Mouse (Mus musculus): ENCODE data around the gene Psg21. TPM values are rescaled to one million over a fixed set of nuclear protein-coding genes. Genes with fewer than 3 reads are reported as not detected.
A peak's percentile ranks its signal among the peaks of the same experiment; 100 is the strongest.
"Not testable (repeated sequence)": the region's sequence is repeated elsewhere in the genome, so short reads cannot be mapped to it uniquely, and the experiment has no call there.

Psg21 gene
- polyA plus RNA-seq (2016; fragmentation: Nextera tagmentation; extraction: Ambion mirVana) = not detected in 2 replicates

GRCm38 (mm10) chr7:18656625-18657024 is at the start of gene Psg21:
Gene Psg21, minus strand, starts transcription at chr7:18656725.
- not testable (repeated sequence) for H3K4me3 ChIP-seq; H3K27ac ChIP-seq (replicated peaks); H3K4me1 ChIP-seq; H3K27me3 ChIP-seq (ENCODE audit: low read depth, poor library complexity, severe bottlenecking); H3K36me3 ChIP-seq; DNase-seq (ENCODE audit: low spot score)
- 58% methylated on average over 2 of the region's 2 CpGs for WGBS
- H3K9me3 ChIP-seq (replicated peaks) = peaks cover 28% of the 10 kb centered on the region

- 67% methylated on average over 2 of the region's 2 CpGs for WGBS
- no peaks in the 10 kb centered on the region for H3K9me3 ChIP-seq (replicated peaks)
- DNase-seq (ENCODE audit: low spot score) = no peak
- H3K27ac ChIP-seq (replicated peaks) = no peak within 1 kb of the TSS
- H3K27me3 ChIP-seq (ENCODE audit: low read depth, poor library complexity, severe bottlenecking) = no peaks in the 10 kb centered on the region
- no peaks in the 10 kb centered on the region for H3K4me1 ChIP-seq
- no peaks in the 10 kb centered on the region for H3K36me3 ChIP-seq
- H3K4me3 ChIP-seq = no peak within 1 kb of the TSS
Observed at GRCm38 (mm10) chr7:18686085-18686484, 29.6 kb upstream of the Psg21 start, which contains the start of gene Psg20. Gene Psg20, minus strand, starts transcription at chr7:18686185.

DNA sequence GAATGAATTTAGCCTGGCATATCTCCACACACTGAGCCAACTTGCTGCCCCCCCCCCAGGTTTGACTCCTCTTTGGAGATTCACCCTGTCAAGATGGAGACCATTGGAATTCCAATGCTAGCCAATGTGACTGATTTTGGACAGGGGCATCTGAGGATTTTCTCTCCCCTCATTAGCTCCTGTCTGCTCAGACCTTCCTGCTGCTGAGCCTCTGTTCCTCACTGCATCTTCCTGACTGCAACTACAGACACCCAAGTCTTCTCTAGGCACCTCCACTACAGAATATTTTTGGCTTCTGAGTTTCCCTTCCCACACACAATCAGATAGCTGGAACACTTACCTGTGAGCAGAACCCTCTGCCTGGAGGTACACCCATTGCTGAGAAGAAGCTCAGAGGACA is 29.1 kb upstream of the Psg21 start:
- H3K4me3 ChIP-seq = no peak overlapping the region
- H3K27me3 ChIP-seq (ENCODE audit: low read depth, poor library complexity, severe bottlenecking) = no peaks in the 10 kb centered on the region
- H3K4me1 ChIP-seq = no peaks in the 10 kb centered on the region
- no peaks in the 10 kb centered on the region for H3K9me3 ChIP-seq (replicated peaks)
- no peak for DNase-seq (ENCODE audit: low spot score)
- H3K27ac ChIP-seq (replicated peaks) = no peak overlapping the region
- H3K36me3 ChIP-seq = no peaks in the 10 kb centered on the region

DNA sequence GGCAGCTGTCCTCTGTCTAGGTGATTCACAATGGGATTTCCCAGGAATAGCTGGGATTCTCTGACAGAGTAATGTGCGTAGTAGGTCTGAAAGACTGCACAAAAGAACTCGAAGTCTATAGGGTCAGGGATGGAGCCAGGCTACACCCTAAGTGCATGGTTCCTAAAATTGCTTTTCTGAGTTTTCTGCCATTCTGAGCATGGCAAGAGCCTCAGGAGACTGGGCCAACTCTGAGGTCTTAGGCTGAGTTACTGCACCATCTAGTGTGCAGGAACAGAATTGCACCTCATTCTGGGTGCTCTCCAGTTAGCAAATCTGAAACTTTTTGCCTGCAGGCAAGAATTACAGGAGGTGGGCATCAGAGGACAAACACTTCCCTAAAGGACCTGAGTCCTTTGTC is 23.2 kb upstream of the Psg21 start:
- Histone ChIP-seq H3K27me3 (ENCODE audit: low read depth, poor library complexity, severe bottlenecking) (no peaks in the 10 kb centered on the region), H3K4me1 (no peaks in the 10 kb centered on the region), H3K9me3 (replicated peaks) (peaks cover 4% of the 10 kb centered on the region; the same call in 1 of the 2 replicates), H3K27ac (replicated peaks) (no peak overlapping the region), H3K4me3 (no peak overlapping the region), H3K36me3 (no peaks in the 10 kb centered on the region)
- peak; percentile 36 for DNase-seq (ENCODE audit: low spot score)
- 46% methylated on average over 2 of the region's 2 CpGs for WGBS

- not testable (repeated sequence) for H3K4me1 ChIP-seq; H3K9me3 ChIP-seq (replicated peaks); H3K36me3 ChIP-seq; DNase-seq (ENCODE audit: low spot score); H3K4me3 ChIP-seq; H3K27ac ChIP-seq (replicated peaks); H3K27me3 ChIP-seq (ENCODE audit: low read depth, poor library complexity, severe bottlenecking)
- WGBS = 80% methylated on average over 8 of the region's 8 CpGs
Observed at GRCm38 (mm10) chr7:18626921-18627320, 29.6 kb downstream of the Psg21 start.

GRCm38 (mm10) chr7:18616401-18616800 is 40.1 kb downstream of the Psg21 start, which contains the start of gene Psg23:
Gene Psg23, minus strand, starts transcription at chr7:18616501.
- H3K27ac ChIP-seq (replicated peaks); DNase-seq (ENCODE audit: low spot score); H3K4me1 ChIP-seq; H3K4me3 ChIP-seq; H3K27me3 ChIP-seq (ENCODE audit: low read depth, poor library complexity, severe bottlenecking); H3K36me3 ChIP-seq: not testable (repeated sequence)
- 73% methylated on average over 2 of the region's 2 CpGs for WGBS
- H3K9me3 ChIP-seq (replicated peaks) = peaks cover 10% of the 10 kb centered on the region; the same call in 1 of the 2 replicates

Other genes with a start within 250 kb of the Psg21 start
- gene Psg28, start 224.7 kb downstream of the Psg21 start, polyA plus RNA-seq (2016; fragmentation: Nextera tagmentation; extraction: Ambion mirVana) = not detected in 2 replicates
- gene Psg26, start 172.5 kb downstream of the Psg21 start, polyA plus RNA-seq (2016; fragmentation: Nextera tagmentation; extraction: Ambion mirVana) = not detected in 2 replicates
- gene Psg25, start 124.5 kb downstream of the Psg21 start, polyA plus RNA-seq (2016; fragmentation: Nextera tagmentation; extraction: Ambion mirVana) = not detected in 2 replicates
- gene Psg27, start 89.4 kb downstream of the Psg21 start, polyA plus RNA-seq (2016; fragmentation: Nextera tagmentation; extraction: Ambion mirVana) = not detected in 2 replicates
- not detected in 2 replicates for gene Psg23, start 40.2 kb downstream of the Psg21 start, polyA plus RNA-seq (2016; fragmentation: Nextera tagmentation; extraction: Ambion mirVana)
- gene Psg20, start 29.5 kb upstream of the Psg21 start, polyA plus RNA-seq (2016; fragmentation: Nextera tagmentation; extraction: Ambion mirVana) = not detected in 2 replicates
- gene Psg22, start 61.4 kb upstream of the Psg21 start, polyA plus RNA-seq (2016; fragmentation: Nextera tagmentation; extraction: Ambion mirVana) = not detected in 2 replicates
- gene Psg19, start 141.8 kb upstream of the Psg21 start, polyA plus RNA-seq (2016; fragmentation: Nextera tagmentation; extraction: Ambion mirVana) = not detected in 2 replicates
- gene Psg17, start 164.9 kb upstream of the Psg21 start, polyA plus RNA-seq (2016; fragmentation: Nextera tagmentation; extraction: Ambion mirVana) = not detected in 2 replicates
- 0.14 and 0.30 TPM in 2 replicates for gene Mill2, start 183.2 kb upstream of the Psg21 start, polyA plus RNA-seq (2016; fragmentation: Nextera tagmentation; extraction: Ambion mirVana)
- 1.6 and 1.7 TPM in 2 replicates for gene Pglyrp1, start 214.6 kb upstream of the Psg21 start, polyA plus RNA-seq (2016; fragmentation: Nextera tagmentation; extraction: Ambion mirVana)